Mouse (Mus musculus): ENCODE measurements around the gene Mgat4a. TPM values are rescaled to one million over a fixed set of nuclear protein-coding genes. Genes with fewer than 3 reads are reported as not detected.

Mgat4a gene
- polyA plus RNA-seq, 1 experiment = 20.6 TPM

GRCm38 (mm10) chr1:37539968-37540809 lies 627 bp downstream of the Mgat4a start:
- Histone ChIP-seq H3K4me1 (replicated peaks; ENCODE audit: control insufficient read depth, insufficient read depth, low read length) (peaks cover 12% of the 10 kb centered on the region), H3K27me3 (ENCODE audit: control insufficient read depth, insufficient read depth, low read length) (no peaks in the 10 kb centered on the region), H3K36me3 (ENCODE audit: control insufficient read depth, insufficient read depth, low read length) (peaks cover 10% of the 10 kb centered on the region), H3K4me3 (ENCODE audit: control insufficient read depth, insufficient read depth, low read length) (peak overlapping the region; percentile 74), H3K27ac (ENCODE audit: control insufficient read depth, insufficient read depth, low read length) (no peak overlapping the region)
- no peak for TF ChIP-seq CTCF (IDR thresholded peaks at IDR 0.05; ENCODE audit: borderline replicate concordance, control insufficient read depth, extremely low read depth, insufficient read depth, low read length, poor library complexity)
- no peak for TF ChIP-seq POLR2A (IDR thresholded peaks at IDR 0.05; ENCODE audit: control insufficient read depth, extremely low read depth, insufficient read depth, low read length, poor library complexity)
- under 1% methylated on average over 47 of the region's 47 CpGs for WGBS
- peak; percentile 47 for DNase-seq

- H3K27me3 ChIP-seq (ENCODE audit: control insufficient read depth, insufficient read depth, low read length) = no peaks in the 10 kb centered on the region
- no peak for TF ChIP-seq CTCF (IDR thresholded peaks at IDR 0.05; ENCODE audit: borderline replicate concordance, control insufficient read depth, extremely low read depth, insufficient read depth, low read length, poor library complexity)
- no peak for TF ChIP-seq POLR2A (IDR thresholded peaks at IDR 0.05; ENCODE audit: control insufficient read depth, extremely low read depth, insufficient read depth, low read length, poor library complexity)
- no peak overlapping the region for H3K4me3 ChIP-seq (ENCODE audit: control insufficient read depth, insufficient read depth, low read length)
- 91% methylated on average over 5 of the region's 5 CpGs for WGBS
- H3K27ac ChIP-seq (ENCODE audit: control insufficient read depth, insufficient read depth, low read length) = no peak overlapping the region
- H3K4me1 ChIP-seq (replicated peaks; ENCODE audit: control insufficient read depth, insufficient read depth, low read length) = peaks cover 6% of the 10 kb centered on the region
- peaks cover 17% of the 10 kb centered on the region for H3K36me3 ChIP-seq (ENCODE audit: control insufficient read depth, insufficient read depth, low read length)
- DNase-seq = no peak
Observed at GRCm38 (mm10) chr1:37534532-37535108, 6.2 kb downstream of the Mgat4a start.

- 97% methylated on average over 7 of the region's 7 CpGs for WGBS
- H3K27ac ChIP-seq (ENCODE audit: control insufficient read depth, insufficient read depth, low read length) = no peak overlapping the region
- H3K4me3 ChIP-seq (ENCODE audit: control insufficient read depth, insufficient read depth, low read length) = no peak overlapping the region
- TF ChIP-seq POLR2A (IDR thresholded peaks at IDR 0.05; ENCODE audit: control insufficient read depth, extremely low read depth, insufficient read depth, low read length, poor library complexity) (no peak), CTCF (IDR thresholded peaks at IDR 0.05; ENCODE audit: borderline replicate concordance, control insufficient read depth, extremely low read depth, insufficient read depth, low read length, poor library complexity) (no peak)
- no peak for DNase-seq
- H3K36me3 ChIP-seq (ENCODE audit: control insufficient read depth, insufficient read depth, low read length) = peaks cover 17% of the 10 kb centered on the region
- H3K4me1 ChIP-seq (replicated peaks; ENCODE audit: control insufficient read depth, insufficient read depth, low read length) = peaks cover 17% of the 10 kb centered on the region
- no peaks in the 10 kb centered on the region for H3K27me3 ChIP-seq (ENCODE audit: control insufficient read depth, insufficient read depth, low read length)
Observed at GRCm38 (mm10) chr1:37533181-37533580, 7.6 kb downstream of the Mgat4a start.

GRCm38 (mm10) chr1:37532533-37532840 lies 8.3 kb downstream of the Mgat4a start:
- Histone ChIP-seq H3K4me3 (ENCODE audit: control insufficient read depth, insufficient read depth, low read length) (no peak overlapping the region), H3K27ac (ENCODE audit: control insufficient read depth, insufficient read depth, low read length) (no peak overlapping the region), H3K36me3 (ENCODE audit: control insufficient read depth, insufficient read depth, low read length) (peaks cover 19% of the 10 kb centered on the region), H3K4me1 (replicated peaks; ENCODE audit: control insufficient read depth, insufficient read depth, low read length) (peaks cover 19% of the 10 kb centered on the region), H3K27me3 (ENCODE audit: control insufficient read depth, insufficient read depth, low read length) (no peaks in the 10 kb centered on the region)
- no peak for TF ChIP-seq POLR2A (IDR thresholded peaks at IDR 0.05; ENCODE audit: control insufficient read depth, extremely low read depth, insufficient read depth, low read length, poor library complexity)
- TF ChIP-seq CTCF (IDR thresholded peaks at IDR 0.05; ENCODE audit: borderline replicate concordance, control insufficient read depth, extremely low read depth, insufficient read depth, low read length, poor library complexity) = no peak
- DNase-seq = no peak
- WGBS = 80% methylated on average over 6 of the region's 6 CpGs

GRCm38 (mm10) chr1:37531654-37532532 lies 8.9 kb downstream of the Mgat4a start:
- no peak overlapping the region for H3K27ac ChIP-seq (ENCODE audit: control insufficient read depth, insufficient read depth, low read length)
- no peaks in the 10 kb centered on the region for H3K27me3 ChIP-seq (ENCODE audit: control insufficient read depth, insufficient read depth, low read length)
- 94% methylated on average over 12 of the region's 12 CpGs for WGBS
- no peak overlapping the region for H3K4me3 ChIP-seq (ENCODE audit: control insufficient read depth, insufficient read depth, low read length)
- peaks cover 21% of the 10 kb centered on the region for H3K4me1 ChIP-seq (replicated peaks; ENCODE audit: control insufficient read depth, insufficient read depth, low read length)
- peaks cover 20% of the 10 kb centered on the region for H3K36me3 ChIP-seq (ENCODE audit: control insufficient read depth, insufficient read depth, low read length)
- no peak for DNase-seq
- no peak for TF ChIP-seq CTCF (IDR thresholded peaks at IDR 0.05; ENCODE audit: borderline replicate concordance, control insufficient read depth, extremely low read depth, insufficient read depth, low read length, poor library complexity)
- no peak for TF ChIP-seq POLR2A (IDR thresholded peaks at IDR 0.05; ENCODE audit: control insufficient read depth, extremely low read depth, insufficient read depth, low read length, poor library complexity)

GRCm38 (mm10) chr1:37530061-37530460 lies 10.8 kb downstream of the Mgat4a start:
- no peak overlapping the region; the same call in 1 of the 2 replicates for H3K27ac ChIP-seq (ENCODE audit: control insufficient read depth, insufficient read depth, low read length)
- peaks cover 9% of the 10 kb centered on the region for H3K36me3 ChIP-seq (ENCODE audit: control insufficient read depth, insufficient read depth, low read length)
- peaks cover 21% of the 10 kb centered on the region for H3K4me1 ChIP-seq (replicated peaks; ENCODE audit: control insufficient read depth, insufficient read depth, low read length)
- no peaks in the 10 kb centered on the region for H3K27me3 ChIP-seq (ENCODE audit: control insufficient read depth, insufficient read depth, low read length)
- no peak overlapping the region for H3K4me3 ChIP-seq (ENCODE audit: control insufficient read depth, insufficient read depth, low read length)
- no peak for DNase-seq
- 20% methylated on average over 8 of the region's 8 CpGs for WGBS
- TF ChIP-seq CTCF (IDR thresholded peaks at IDR 0.05; ENCODE audit: borderline replicate concordance, control insufficient read depth, extremely low read depth, insufficient read depth, low read length, poor library complexity) (no peak), POLR2A (IDR thresholded peaks at IDR 0.05; ENCODE audit: control insufficient read depth, extremely low read depth, insufficient read depth, low read length, poor library complexity) (no peak)

Data from thymus, adult 2 months (tissue).